Mouse (Mus musculus) ES-E14 (cell line): ENCODE measurements around the gene Gm42957. TPM values are rescaled to one million over a fixed set of nuclear protein-coding genes. Genes with fewer than 3 reads are reported as not detected.

Experiments used
- DNase-seq: peaks from one replicate; pipeline ENCODE4 v3.0.0-alpha.2; 2013; ENCODE audit warnings: low read depth, low spot score
- H3K27ac ChIP-seq: 2 replicates; pipeline ENCODE4 v1.5.1; 2012; ENCODE audit warnings: low read depth, mild to moderate bottlenecking, low read length, moderate library complexity, mixed read lengths; ENCODE audit not compliant: poor library complexity, insufficient read depth, severe bottlenecking
- H3K36me3 ChIP-seq: 2 replicates; pipeline ENCODE4 v1.6.1; 2012; ENCODE audit warnings: mild to moderate bottlenecking, low read length, moderate library complexity, mixed read lengths; ENCODE audit not compliant: control insufficient read depth, poor library complexity, insufficient read depth, severe bottlenecking
- H3K4me1 ChIP-seq, 2 experiments: fragments of 150-350 bp in 1 of 2; sonication (generic) in 1 of 2; 2 replicates each; pipeline ENCODE4 v1.6.1; 2012; ENCODE audit warnings: low read length in 2 of 2, mild to moderate bottlenecking in 1 of 2, mixed read lengths in 1 of 2; ENCODE audit not compliant: control insufficient read depth in 2 of 2, insufficient read depth in 2 of 2, poor library complexity in 1 of 2
- H3K4me3 ChIP-seq, 2 experiments: fragments of 150-350 bp in 1 of 2; sonication (generic) in 1 of 2; 2 replicates each; pipeline ENCODE4 v1.5.1; 2012; ENCODE audit warnings: low read length in 2 of 2, low read depth in 1 of 2, mild to moderate bottlenecking in 1 of 2, mixed read lengths in 1 of 2; ENCODE audit not compliant: insufficient read depth in 1 of 2, poor library complexity in 1 of 2, severe bottlenecking in 1 of 2
- H3K9ac ChIP-seq: 2 replicates; pipeline ENCODE4 v1.6.1; 2012; ENCODE audit warnings: low read depth, mild to moderate bottlenecking, low read length, mixed read lengths; ENCODE audit not compliant: poor library complexity, insufficient read depth, severe bottlenecking
- H3K9me3 ChIP-seq: fragments of 150-350 bp; sonication (generic); 2 replicates; pipeline ENCODE4 v1.6.1; 2012; ENCODE audit warnings: low read depth, mild to moderate bottlenecking, low read length; ENCODE audit not compliant: control insufficient read depth, insufficient read depth
- CHD2 ChIP-seq: IDR thresholded peaks from 2 replicates; pipeline ENCODE4 v1.6.1; 2014; ENCODE audit warnings: mild to moderate bottlenecking, low read depth, low read length, inconsistent platforms
- HCFC1 ChIP-seq: IDR thresholded peaks from 2 replicates; pipeline ENCODE4 v1.6.1; 2012; ENCODE audit warnings: low read length, inconsistent platforms, borderline replicate concordance; ENCODE audit not compliant: insufficient read depth
- MAFK ChIP-seq: IDR thresholded peaks from 2 replicates; pipeline ENCODE4 v1.6.1; 2014; ENCODE audit warnings: mild to moderate bottlenecking, low read depth, low read length, inconsistent platforms; ENCODE audit not compliant: insufficient read depth
- ZC3H11A ChIP-seq: IDR thresholded peaks from 2 replicates; pipeline ENCODE4 v1.6.1; 2012; ENCODE audit warnings: low read depth, mild to moderate bottlenecking, inconsistent platforms, low read length, borderline replicate concordance
- ZNF384 ChIP-seq: IDR thresholded peaks from 2 replicates; pipeline ENCODE4 v1.6.1; 2012; ENCODE audit warnings: low read depth, low read length, inconsistent platforms
- in situ Hi-C, 2 experiments: fragments of 600-800 bp; cut with MboI; formaldehyde crosslinking; loops; one replicate each; pipeline ENCODE4 v1.15.1; 2025; ENCODE audit warnings: low sequenced_read_pairs in 2 of 2, inconsistent platforms in 1 of 2; ENCODE audit not compliant: unreplicated experiment in 2 of 2
- total RNA-seq: library from RNA; depleted of rRNA; stranded (reverse); fragments of 300-350 nt; gene quantifications from 2 replicates; pipeline ENCODE4 v1.2.3, GENCODE M21; 2012

Gm42957 gene
- total RNA-seq, 1 experiment = 0.13 TPM

DNA sequence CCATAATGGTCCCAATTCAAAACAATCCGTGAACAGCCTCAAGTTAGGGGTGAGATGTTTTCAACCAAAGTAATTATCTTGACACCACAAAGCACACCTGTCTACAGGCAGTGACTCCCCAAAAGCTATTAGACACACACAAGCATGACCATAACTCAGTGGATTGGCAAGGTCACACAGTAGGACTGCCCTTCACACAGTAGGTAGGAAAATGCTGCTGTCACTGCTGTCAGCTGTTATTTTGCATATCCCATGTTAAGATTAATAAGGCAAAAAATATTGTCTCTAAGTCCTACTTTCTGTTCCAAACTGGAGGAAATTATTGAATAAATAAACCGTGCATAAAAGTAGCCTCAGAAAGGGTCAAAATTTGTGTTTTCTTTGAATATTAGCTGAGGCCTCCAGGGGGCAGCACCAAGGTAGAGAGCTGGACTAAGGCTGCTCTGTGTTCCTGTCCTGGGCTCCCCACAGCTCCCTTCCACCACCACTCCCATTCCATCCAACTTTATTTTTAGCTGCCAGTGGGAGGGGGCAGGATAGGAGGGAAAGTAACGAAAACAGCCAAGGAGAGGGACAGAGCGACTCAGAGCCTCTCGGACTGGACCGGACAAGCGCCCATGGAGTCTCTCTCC, 9.9 kb downstream of the Gm42957 start, which contains the start of gene Itga10:
Gene Itga10 (plus strand): TSS at position 567 of the 632 bp plus-strand sequence.
- Histone ChIP-seq H3K4me3 (no peak within 1 kb of the TSS), H3K4me1 (peaks cover 0 to 7% of the 10 kb centered on the region in 2 experiments; a peak in 1 of 4 replicates), H3K27ac (no peak within 1 kb of the TSS), H3K9ac (no peak within 1 kb of the TSS), H3K9me3 (no peaks in the 10 kb centered on the region), H3K36me3 (peaks cover 3% of the 10 kb centered on the region)
- TF ChIP-seq CHD2 = no peak
- no peak for TF ChIP-seq ZNF384
- TF ChIP-seq ZC3H11A = no peak
- TF ChIP-seq MAFK = no peak
- TF ChIP-seq HCFC1 = no peak
- in situ Hi-C loops = no loop called here
- DNase-seq = no peak

DNA sequence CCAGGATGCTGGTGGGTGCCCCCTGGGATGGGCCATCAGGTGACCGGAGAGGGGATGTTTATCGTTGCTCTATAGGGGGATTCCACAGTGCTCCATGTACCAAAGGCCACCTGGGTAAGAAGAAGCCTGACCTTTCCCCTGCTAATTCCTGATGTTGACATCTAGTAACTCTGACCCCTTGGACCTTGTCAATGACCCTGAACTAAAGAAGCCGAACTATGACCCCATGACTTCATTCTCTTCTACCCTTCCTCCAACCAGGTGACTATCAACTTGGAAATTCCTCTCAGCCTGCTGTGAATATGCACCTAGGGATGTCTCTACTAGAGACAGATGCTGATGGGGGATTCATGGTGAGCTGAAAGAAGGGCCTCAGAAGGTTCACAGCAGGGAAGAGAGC, 12.1 kb downstream of the Gm42957 start:
- no peak for DNase-seq
- peaks cover 3% of the 10 kb centered on the region for H3K36me3 ChIP-seq
- H3K9me3 ChIP-seq = no peaks in the 10 kb centered on the region
- H3K27ac ChIP-seq = no peak overlapping the region
- in situ Hi-C loops = no loop called here
- H3K9ac ChIP-seq = no peak overlapping the region
- peaks cover 0 to 7% of the 10 kb centered on the region in 2 experiments; a peak in 1 of 4 replicates for H3K4me1 ChIP-seq
- TF ChIP-seq ZNF384 = no peak
- no peak for TF ChIP-seq MAFK
- TF ChIP-seq CHD2 = no peak
- no peak for TF ChIP-seq ZC3H11A
- TF ChIP-seq HCFC1 = no peak
- H3K4me3 ChIP-seq = no peak overlapping the region

DNA sequence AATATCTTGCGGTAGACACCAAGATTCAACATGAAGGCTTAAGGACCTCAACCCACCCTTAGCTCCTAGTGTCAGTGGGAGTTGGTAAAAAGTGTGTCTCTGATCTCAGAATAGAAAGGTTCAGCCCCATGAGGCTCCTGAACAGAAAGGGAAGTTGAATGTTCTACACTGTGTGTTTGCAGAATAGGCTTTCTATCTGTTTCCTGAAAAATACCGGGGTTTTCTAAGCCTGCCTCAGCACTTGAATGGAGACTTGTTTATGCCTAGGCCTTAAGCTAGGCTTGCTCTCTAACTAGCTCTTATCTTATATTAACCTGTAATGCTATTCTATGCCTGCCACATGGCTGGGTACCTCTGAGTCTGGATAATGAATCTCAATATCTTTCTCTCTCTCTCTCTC, 25.6 kb downstream of the Gm42957 start:
- DNase-seq = no peak
- H3K9me3 ChIP-seq = no peaks in the 10 kb centered on the region
- no peak overlapping the region for H3K4me3 ChIP-seq
- in situ Hi-C loops = no loop called here
- H3K27ac ChIP-seq = no peak overlapping the region
- H3K36me3 ChIP-seq = no peaks in the 10 kb centered on the region
- no peak for TF ChIP-seq CHD2
- H3K9ac ChIP-seq = no peak overlapping the region
- peaks cover 5 to 7% of the 10 kb centered on the region in 2 experiments; a peak in 2 of 4 replicates for H3K4me1 ChIP-seq

DNA sequence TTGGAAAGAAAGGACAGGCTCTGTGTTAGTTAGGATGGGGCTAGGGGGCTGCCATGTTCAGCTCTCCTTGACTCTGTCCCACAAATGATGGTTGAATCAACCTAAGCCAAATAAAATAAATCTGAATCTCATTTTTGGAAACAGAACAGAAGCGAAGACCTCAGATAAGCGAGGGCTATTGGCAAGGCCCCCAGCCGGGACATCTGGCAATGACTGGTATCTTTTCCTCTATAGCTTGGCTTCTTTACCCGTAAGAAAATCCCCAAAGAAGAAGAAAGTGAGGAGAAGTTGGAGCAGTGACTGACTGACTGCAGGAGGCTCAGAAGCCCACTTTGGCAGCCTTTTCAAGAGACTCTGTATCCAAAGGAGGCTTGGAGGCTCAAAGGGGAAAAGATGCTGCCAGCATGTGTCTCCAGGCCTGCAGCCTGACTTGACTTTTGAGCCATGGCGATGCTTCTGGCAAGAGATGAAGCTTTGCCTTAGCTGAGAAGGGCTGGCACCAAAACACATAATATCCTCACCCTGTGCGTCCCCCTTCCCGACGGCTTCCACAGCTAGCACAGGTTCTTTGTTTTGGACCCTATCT, 27.6 kb downstream of the Gm42957 start:
- Histone ChIP-seq H3K4me1 (peaks cover 0 to 5% of the 10 kb centered on the region in 2 experiments; a peak in 1 of 4 replicates), H3K27ac (no peak overlapping the region), H3K9ac (no peak overlapping the region), H3K4me3 (no peak overlapping the region; a peak in 1 of 4 replicates), H3K9me3 (no peaks in the 10 kb centered on the region), H3K36me3 (no peaks in the 10 kb centered on the region)
- in situ Hi-C loops = no loop called here
- TF ChIP-seq CHD2 = no peak
- TF ChIP-seq ZNF384 = no peak
- no peak for TF ChIP-seq ZC3H11A
- TF ChIP-seq MAFK = no peak
- TF ChIP-seq HCFC1 = no peak
- no peak for DNase-seq
